Mouse (Mus musculus): Measurements from ENCODE around the gene Rbm38. TPM values are rescaled to one million over a fixed set of nuclear protein-coding genes. Genes with fewer than 3 reads are reported as not detected.

The Rbm38 gene
- polyA plus RNA-seq, 1 experiment from 2014 or later, result 92.3 TPM

GRCm38 (mm10) chr2:172996207-172996606, 24.1 kb upstream of the Rbm38 start:
- Histone ChIP-seq H3K9me3 (no peaks in the 10 kb centered on the region), H3K4me1 (replicated peaks) (peaks cover 14% of the 10 kb centered on the region), H3K27ac (no peak overlapping the region), H3K4me3 (no peak overlapping the region), H3K27me3 (ENCODE audit: insufficient read depth, poor library complexity, severe bottlenecking) (peaks cover 5% of the 10 kb centered on the region; the same call in 1 of the 2 replicates), H3K36me3 (0 out of 2 replicates have a peak, but pooled peaks cover under 1% of the 10 kb centered on the region)
- peak; percentile 75 for DNase-seq (ENCODE audit: low spot score)
- 19% methylated on average over 4 of the region's 4 CpGs for WGBS

GRCm38 (mm10) chr2:172997748-172998147, 22.6 kb upstream of the Rbm38 start:
- Histone ChIP-seq H3K4me3 (no peak overlapping the region), H3K27me3 (ENCODE audit: insufficient read depth, poor library complexity, severe bottlenecking) (peaks cover 5% of the 10 kb centered on the region; the same call in 1 of the 2 replicates), H3K9me3 (no peaks in the 10 kb centered on the region), H3K27ac (no peak overlapping the region), H3K36me3 (peaks cover 16% of the 10 kb centered on the region), H3K4me1 (replicated peaks) (peaks cover 23% of the 10 kb centered on the region)
- WGBS, result 73% methylated on average over 11 of the region's 11 CpGs
- no peak for DNase-seq (ENCODE audit: low spot score)

- peaks cover 23% of the 10 kb centered on the region for H3K36me3 ChIP-seq
- no peak for DNase-seq (ENCODE audit: low spot score)
- H3K4me1 ChIP-seq (replicated peaks), result peaks cover 23% of the 10 kb centered on the region
- WGBS, result 70% methylated on average over 7 of the region's 7 CpGs
- H3K9me3 ChIP-seq, result no peaks in the 10 kb centered on the region
- no peak overlapping the region for H3K27ac ChIP-seq
- H3K27me3 ChIP-seq (ENCODE audit: insufficient read depth, poor library complexity, severe bottlenecking), result peaks cover 5% of the 10 kb centered on the region; the same call in 1 of the 2 replicates
- no peak overlapping the region for H3K4me3 ChIP-seq
Measured at GRCm38 (mm10) chr2:172998478-172998877, 21.8 kb upstream of the Rbm38 start.

DNA sequence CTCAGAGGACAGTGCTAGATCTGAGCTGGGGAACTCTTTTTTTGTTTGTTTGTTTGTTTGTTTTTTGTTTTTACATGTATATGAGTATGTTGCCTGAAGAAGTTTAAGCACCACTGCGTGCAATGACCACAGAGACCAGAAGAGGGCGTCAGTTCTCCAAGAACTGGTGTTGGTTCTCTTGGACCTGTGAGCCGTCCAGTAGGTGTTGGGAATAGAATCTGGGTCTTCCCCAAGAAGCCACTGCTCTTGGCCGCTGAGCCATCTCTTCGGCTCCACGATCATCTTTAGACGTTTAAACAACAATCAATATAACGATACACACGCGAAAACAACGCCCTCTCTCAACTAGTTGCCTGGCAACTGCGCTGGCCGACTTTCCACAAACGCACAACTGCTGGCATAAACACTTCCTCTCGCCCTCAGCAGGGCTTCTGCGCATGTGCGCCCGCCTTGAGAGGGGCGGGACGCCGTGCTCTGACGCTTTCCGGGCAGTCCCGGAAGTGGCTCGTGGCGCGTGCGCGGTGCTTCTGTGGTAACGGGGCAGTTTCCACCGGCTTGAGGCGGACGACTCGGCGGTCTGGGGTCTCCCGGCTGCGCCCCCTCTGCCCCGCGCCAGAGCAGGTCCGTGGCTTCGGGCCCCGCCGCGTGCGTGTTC, 20.5 kb upstream of the Rbm38 start, which contains the start of gene Rae1:
Rae1 (plus strand) TSS at position 488 of the 655 bp plus-strand sequence.
- WGBS, result under 1% methylated on average over 45 of the region's 45 CpGs
- peak within 1 kb of the TSS; percentile 94 for H3K4me3 ChIP-seq
- H3K9me3 ChIP-seq, result no peaks in the 10 kb centered on the region
- H3K4me1 ChIP-seq (replicated peaks), result peaks cover 23% of the 10 kb centered on the region
- H3K27me3 ChIP-seq (ENCODE audit: insufficient read depth, poor library complexity, severe bottlenecking), result peaks cover 5% of the 10 kb centered on the region; the same call in 1 of the 2 replicates
- DNase-seq (ENCODE audit: low spot score), result peak; percentile 99
- peak within 1 kb of the TSS; percentile 96 for H3K27ac ChIP-seq
- H3K36me3 ChIP-seq, result peaks cover 36% of the 10 kb centered on the region

DNA sequence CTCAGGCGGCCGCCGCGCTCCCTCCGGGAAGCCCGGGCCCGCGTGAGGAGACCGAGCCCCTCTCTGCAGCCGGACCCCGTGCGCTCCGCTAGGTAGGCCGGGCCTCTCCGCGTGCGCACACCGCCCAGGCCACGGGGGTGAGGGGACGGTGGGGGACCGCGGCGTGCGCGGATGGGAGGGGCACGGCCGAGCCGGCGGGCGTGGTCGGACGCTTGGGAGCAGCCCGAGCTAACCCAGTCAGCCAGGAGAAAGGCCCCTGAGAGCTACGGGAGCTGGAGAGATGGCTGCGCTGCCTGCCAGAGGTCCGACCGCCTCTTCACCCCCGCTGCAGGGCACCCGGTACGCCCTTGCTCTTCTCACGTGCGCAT, 20.0 kb upstream of the Rbm38 start:
- peaks cover 5% of the 10 kb centered on the region; the same call in 1 of the 2 replicates for H3K27me3 ChIP-seq (ENCODE audit: insufficient read depth, poor library complexity, severe bottlenecking)
- no peak for DNase-seq (ENCODE audit: low spot score)
- H3K4me1 ChIP-seq (replicated peaks), result peaks cover 23% of the 10 kb centered on the region
- peak overlapping the region; percentile 96 for H3K27ac ChIP-seq
- no peaks in the 10 kb centered on the region for H3K9me3 ChIP-seq
- WGBS, result under 1% methylated on average over 42 of the region's 42 CpGs
- H3K36me3 ChIP-seq, result peaks cover 41% of the 10 kb centered on the region
- peak overlapping the region; percentile 94 for H3K4me3 ChIP-seq

DNA sequence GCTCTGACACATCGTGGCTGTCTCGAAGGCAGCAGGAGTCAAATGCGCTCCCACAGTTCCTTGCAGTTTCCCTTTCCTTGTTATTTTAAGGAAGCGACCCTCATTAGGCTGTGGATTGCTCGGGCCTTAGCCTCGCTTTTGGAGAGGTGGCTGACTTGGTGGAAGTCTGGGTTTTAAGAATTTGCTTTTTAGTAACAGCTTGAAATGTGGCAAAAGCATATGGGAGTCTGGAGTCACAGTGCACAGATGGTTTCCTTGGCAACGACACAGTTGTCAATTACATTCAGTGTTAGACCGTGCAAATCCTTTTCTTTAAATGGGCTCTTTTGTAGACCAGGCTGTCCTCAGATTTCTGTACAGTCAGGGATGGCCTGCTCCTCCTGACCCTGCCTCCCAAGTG, 19.4 kb upstream of the Rbm38 start:
- H3K9me3 ChIP-seq, result no peaks in the 10 kb centered on the region
- 24% methylated on average over 8 of the region's 8 CpGs for WGBS
- peak overlapping the region; percentile 96 for H3K27ac ChIP-seq
- peaks cover 5% of the 10 kb centered on the region; the same call in 1 of the 2 replicates for H3K27me3 ChIP-seq (ENCODE audit: insufficient read depth, poor library complexity, severe bottlenecking)
- peaks cover 23% of the 10 kb centered on the region for H3K4me1 ChIP-seq (replicated peaks)
- peak overlapping the region; percentile 94 for H3K4me3 ChIP-seq
- no peak for DNase-seq (ENCODE audit: low spot score)
- peaks cover 48% of the 10 kb centered on the region for H3K36me3 ChIP-seq

DNA sequence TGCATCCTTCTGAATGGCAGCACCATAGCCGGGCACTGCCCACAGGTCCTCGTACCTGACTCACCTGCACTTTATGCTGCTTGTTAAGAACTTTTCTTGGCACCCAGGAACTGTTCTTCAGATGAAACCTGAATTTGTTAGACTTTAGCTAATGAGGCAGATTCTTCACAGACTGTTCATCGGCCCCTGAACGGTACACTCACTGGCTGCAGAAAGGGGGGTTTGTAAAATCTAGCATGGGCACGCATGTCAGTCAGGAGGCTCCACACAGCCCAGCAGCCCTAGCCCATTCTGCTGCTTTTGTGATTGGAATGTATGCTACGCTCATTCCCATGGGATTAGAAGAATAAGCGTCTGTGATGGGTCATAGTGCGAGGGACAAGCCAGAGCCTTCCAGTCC, 16.6 kb upstream of the Rbm38 start:
- Histone ChIP-seq H3K9me3 (no peaks in the 10 kb centered on the region), H3K36me3 (peaks cover 76% of the 10 kb centered on the region), H3K4me3 (no peak overlapping the region), H3K4me1 (replicated peaks) (peaks cover 20% of the 10 kb centered on the region), H3K27me3 (ENCODE audit: insufficient read depth, poor library complexity, severe bottlenecking) (no peaks in the 10 kb centered on the region), H3K27ac (no peak overlapping the region)
- 94% methylated on average over 8 of the region's 8 CpGs for WGBS
- DNase-seq (ENCODE audit: low spot score), result no peak

GRCm38 (mm10) chr2:173010220-173010717, 10.0 kb upstream of the Rbm38 start:
- Histone ChIP-seq H3K4me3 (no peak overlapping the region), H3K9me3 (no peaks in the 10 kb centered on the region), H3K36me3 (peaks cover 100% of the 10 kb centered on the region), H3K27me3 (ENCODE audit: insufficient read depth, poor library complexity, severe bottlenecking) (no peaks in the 10 kb centered on the region), H3K4me1 (replicated peaks) (no peaks in the 10 kb centered on the region), H3K27ac (no peak overlapping the region)
- no peak for DNase-seq (ENCODE audit: low spot score)
- 77% methylated on average over 3 of the region's 3 CpGs for WGBS

DNA sequence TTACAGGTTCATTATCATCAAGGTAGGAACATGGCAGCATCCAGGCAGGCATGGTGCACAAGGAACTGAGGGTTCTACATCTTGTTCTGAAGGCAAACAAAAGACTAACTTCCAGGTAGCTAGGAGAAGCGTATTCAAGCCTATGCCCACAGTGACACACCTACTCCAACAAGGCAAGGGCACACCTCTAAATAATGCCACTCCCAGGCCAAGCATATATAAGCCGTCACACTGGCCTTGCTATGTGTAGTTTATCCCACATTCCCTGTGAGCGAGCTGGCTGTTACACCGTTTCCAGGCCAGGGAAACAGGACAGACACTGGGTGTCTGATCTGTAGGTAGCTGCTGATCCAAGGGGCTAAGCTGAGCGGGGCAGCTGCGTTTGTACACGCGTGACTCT, 8.9 kb upstream of the Rbm38 start:
- no peak for DNase-seq (ENCODE audit: low spot score)
- no peaks in the 10 kb centered on the region for H3K27me3 ChIP-seq (ENCODE audit: insufficient read depth, poor library complexity, severe bottlenecking)
- no peak overlapping the region for H3K27ac ChIP-seq
- H3K4me1 ChIP-seq (replicated peaks), result no peaks in the 10 kb centered on the region
- H3K4me3 ChIP-seq, result no peak overlapping the region
- H3K9me3 ChIP-seq, result no peaks in the 10 kb centered on the region
- peaks cover 99% of the 10 kb centered on the region for H3K36me3 ChIP-seq
- 94% methylated on average over 8 of the region's 8 CpGs for WGBS

DNA sequence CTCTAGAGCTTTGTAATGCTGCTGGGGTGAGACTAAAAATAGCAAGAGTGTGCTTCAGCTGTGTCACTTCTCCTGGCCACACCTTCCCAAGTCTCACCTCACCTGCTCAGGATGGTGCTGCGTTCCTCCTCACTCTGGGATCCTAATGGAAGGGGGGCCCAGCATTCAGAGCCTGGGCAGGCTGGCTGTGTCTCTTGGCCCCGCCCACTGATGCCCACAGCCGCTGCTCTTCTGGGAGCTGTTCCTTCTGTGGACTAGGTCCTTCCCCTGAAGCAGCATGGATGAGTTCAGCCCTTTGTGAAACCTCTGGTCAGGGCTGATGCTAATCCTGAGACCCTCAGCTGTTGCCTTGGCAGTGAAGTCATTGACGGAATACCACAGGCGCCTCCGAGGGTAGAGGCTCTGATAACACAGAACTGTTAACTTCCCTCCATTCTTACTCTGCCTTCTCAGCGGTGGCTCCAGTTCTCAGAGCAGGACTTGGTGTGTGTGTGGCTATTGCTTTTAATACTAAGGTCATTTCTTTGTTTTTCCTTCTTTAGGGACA, 5.5 kb upstream of the Rbm38 start:
- H3K27me3 ChIP-seq (ENCODE audit: insufficient read depth, poor library complexity, severe bottlenecking), result peaks cover 26% of the 10 kb centered on the region
- no peak overlapping the region for H3K4me3 ChIP-seq
- H3K36me3 ChIP-seq, result peaks cover 68% of the 10 kb centered on the region
- no peak for DNase-seq (ENCODE audit: low spot score)
- no peaks in the 10 kb centered on the region for H3K9me3 ChIP-seq
- H3K4me1 ChIP-seq (replicated peaks), result peaks cover 15% of the 10 kb centered on the region
- no peak overlapping the region for H3K27ac ChIP-seq
- 83% methylated on average over 7 of the region's 7 CpGs for WGBS

DNA sequence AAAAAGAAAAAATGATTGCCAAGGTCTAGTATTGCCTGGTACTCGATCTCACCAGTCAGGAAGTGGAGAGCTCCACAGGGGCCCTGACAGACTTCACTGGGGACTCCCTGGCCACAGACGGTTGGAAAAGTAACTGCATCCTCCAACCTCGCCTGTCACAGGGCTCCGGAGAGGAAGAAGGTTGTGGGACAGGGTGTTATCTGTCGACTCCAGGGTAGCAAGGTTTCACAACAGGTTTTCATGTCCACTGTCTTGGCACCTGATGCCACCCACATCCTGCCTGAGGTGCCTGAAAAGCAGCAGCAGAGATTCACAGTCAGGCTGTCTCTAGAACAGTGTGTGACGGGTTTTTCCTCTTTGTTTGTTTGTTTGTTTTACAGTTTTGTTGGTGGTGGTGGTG, 2.4 kb upstream of the Rbm38 start:
- Histone ChIP-seq H3K27me3 (ENCODE audit: insufficient read depth, poor library complexity, severe bottlenecking) (peaks cover 39% of the 10 kb centered on the region), H3K9me3 (no peaks in the 10 kb centered on the region), H3K27ac (no peak overlapping the region), H3K4me3 (no peak overlapping the region), H3K4me1 (replicated peaks) (peaks cover 36% of the 10 kb centered on the region), H3K36me3 (peaks cover 37% of the 10 kb centered on the region)
- no peak for DNase-seq (ENCODE audit: low spot score)
- 46% methylated on average over 6 of the region's 6 CpGs for WGBS

- Histone ChIP-seq H3K36me3 (peaks cover 33% of the 10 kb centered on the region), H3K4me1 (replicated peaks) (peaks cover 43% of the 10 kb centered on the region), H3K27ac (no peak overlapping the region), H3K4me3 (no peak overlapping the region), H3K9me3 (no peaks in the 10 kb centered on the region), H3K27me3 (ENCODE audit: insufficient read depth, poor library complexity, severe bottlenecking) (peaks cover 39% of the 10 kb centered on the region)
- 21% methylated on average over 8 of the region's 8 CpGs for WGBS
- DNase-seq (ENCODE audit: low spot score), result no peak
Measured at GRCm38 (mm10) chr2:173018618-173019017, 1.7 kb upstream of the Rbm38 start.

DNA sequence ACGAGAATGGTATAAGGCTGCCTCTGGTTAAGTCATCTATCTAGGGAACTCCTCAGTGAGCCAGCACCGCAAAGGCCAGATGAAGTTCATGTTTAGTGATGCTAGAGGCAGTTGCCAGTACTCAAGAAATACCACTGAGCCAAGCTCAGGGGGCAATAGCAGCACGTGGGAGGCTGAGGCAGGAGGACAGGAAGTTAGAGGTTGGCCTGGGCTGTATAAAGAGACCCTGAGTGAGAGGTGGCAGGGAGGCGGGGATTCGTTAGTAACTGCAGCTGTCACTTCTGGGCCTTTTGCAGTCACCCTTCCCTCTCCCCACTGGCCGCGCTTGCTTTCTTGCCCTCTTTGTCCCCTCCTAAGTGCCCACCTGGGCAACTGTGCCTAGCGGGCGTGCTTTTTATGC, 976 bp upstream of the Rbm38 start:
- Histone ChIP-seq H3K27ac (peak overlapping the region; percentile 71), H3K27me3 (ENCODE audit: insufficient read depth, poor library complexity, severe bottlenecking) (peaks cover 39% of the 10 kb centered on the region), H3K4me1 (replicated peaks) (peaks cover 50% of the 10 kb centered on the region), H3K9me3 (no peaks in the 10 kb centered on the region), H3K4me3 (peak overlapping the region; percentile 56), H3K36me3 (peaks cover 33% of the 10 kb centered on the region)
- DNase-seq (ENCODE audit: low spot score), result no peak
- WGBS, result 12% methylated on average over 9 of the region's 9 CpGs

Data from hindbrain, embryonic 10.5 days (tissue).